Mouse (Mus musculus): ENCODE data around the gene Naa35. TPM values are rescaled to one million over a fixed set of nuclear protein-coding genes. Genes with fewer than 3 reads are reported as not detected.

Naa35 gene
- polyA plus RNA-seq, 1 experiment from 2014 or later: 67.8 TPM

- no peaks in the 10 kb centered on the region for H3K27me3 ChIP-seq (replicated peaks; ENCODE audit: control insufficient read depth, insufficient read depth, low read length)
- WGBS: 92% methylated on average over 15 of the region's 15 CpGs
- no peak overlapping the region for H3K4me2 ChIP-seq (ENCODE audit: low read depth, low read length)
- peaks cover 23% of the 10 kb centered on the region for H3K4me1 ChIP-seq (ENCODE audit: control insufficient read depth, insufficient read depth, low read length)
- no peak overlapping the region for H3K4me3 ChIP-seq (ENCODE audit: low read length)
- 0 out of 2 replicates have a peak, but pooled peaks cover 6% of the 10 kb centered on the region for H3K36me3 ChIP-seq (ENCODE audit: control insufficient read depth, insufficient read depth, low read length)
- H3K9ac ChIP-seq (ENCODE audit: low read depth, low read length): no peak overlapping the region
- H3K9me3 ChIP-seq (ENCODE audit: control insufficient read depth, low read length): no peaks in the 10 kb centered on the region
- no peak for ATAC-seq
- H3K27ac ChIP-seq (ENCODE audit: low read length): no peak overlapping the region
These were observed 70.8 kb downstream of the Naa35 start for GRCm38 (mm10) chr13:59655718-59656315.

- 0 out of 2 replicates have a peak overlapping the region, but pooled peaks have one; percentile 30 for H3K27ac ChIP-seq (ENCODE audit: low read length)
- no peak overlapping the region for H3K9ac ChIP-seq (ENCODE audit: low read depth, low read length)
- H3K4me2 ChIP-seq (ENCODE audit: low read depth, low read length): no peak overlapping the region
- H3K4me1 ChIP-seq (ENCODE audit: control insufficient read depth, insufficient read depth, low read length): peaks cover 23% of the 10 kb centered on the region
- WGBS: 64% methylated on average over 10 of the region's 10 CpGs
- no peak overlapping the region for H3K4me3 ChIP-seq (ENCODE audit: low read length)
- peaks cover 6% of the 10 kb centered on the region; the same call in 1 of the 2 replicates for H3K36me3 ChIP-seq (ENCODE audit: control insufficient read depth, insufficient read depth, low read length)
- ATAC-seq: no peak; the same call in 1 of the 2 replicates
- no peaks in the 10 kb centered on the region for H3K27me3 ChIP-seq (replicated peaks; ENCODE audit: control insufficient read depth, insufficient read depth, low read length)
- no peaks in the 10 kb centered on the region for H3K9me3 ChIP-seq (ENCODE audit: control insufficient read depth, low read length)
These were observed 71.3 kb downstream of the Naa35 start for GRCm38 (mm10) chr13:59656316-59656832.

- H3K9me3 ChIP-seq (ENCODE audit: control insufficient read depth, low read length): no peaks in the 10 kb centered on the region
- peaks cover 12% of the 10 kb centered on the region; the same call in 1 of the 2 replicates for H3K36me3 ChIP-seq (ENCODE audit: control insufficient read depth, insufficient read depth, low read length)
- 71% methylated on average over 4 of the region's 4 CpGs for WGBS
- no peak overlapping the region for H3K9ac ChIP-seq (ENCODE audit: low read depth, low read length)
- ATAC-seq: no peak
- H3K4me1 ChIP-seq (ENCODE audit: control insufficient read depth, insufficient read depth, low read length): peaks cover 27% of the 10 kb centered on the region
- H3K4me3 ChIP-seq (ENCODE audit: low read length): no peak overlapping the region
- H3K27me3 ChIP-seq (replicated peaks; ENCODE audit: control insufficient read depth, insufficient read depth, low read length): no peaks in the 10 kb centered on the region
- 0 out of 2 replicates have a peak overlapping the region, but pooled peaks have one; percentile 30 for H3K27ac ChIP-seq (ENCODE audit: low read length)
- H3K4me2 ChIP-seq (ENCODE audit: low read depth, low read length): no peak overlapping the region
These were observed 71.9 kb downstream of the Naa35 start for GRCm38 (mm10) chr13:59656975-59657388.

GRCm38 (mm10) chr13:59657781-59658180 is 72.7 kb downstream of the Naa35 start:
- no peaks in the 10 kb centered on the region for H3K9me3 ChIP-seq (ENCODE audit: control insufficient read depth, low read length)
- no peak overlapping the region for H3K4me3 ChIP-seq (ENCODE audit: low read length)
- H3K36me3 ChIP-seq (ENCODE audit: control insufficient read depth, insufficient read depth, low read length): peaks cover 12% of the 10 kb centered on the region; the same call in 1 of the 2 replicates
- no peak overlapping the region for H3K4me2 ChIP-seq (ENCODE audit: low read depth, low read length)
- no peaks in the 10 kb centered on the region for H3K27me3 ChIP-seq (replicated peaks; ENCODE audit: control insufficient read depth, insufficient read depth, low read length)
- H3K9ac ChIP-seq (ENCODE audit: low read depth, low read length): no peak overlapping the region
- H3K27ac ChIP-seq (ENCODE audit: low read length): no peak overlapping the region
- no peak for ATAC-seq
- peaks cover 27% of the 10 kb centered on the region for H3K4me1 ChIP-seq (ENCODE audit: control insufficient read depth, insufficient read depth, low read length)
- WGBS: 83% methylated on average over 5 of the region's 5 CpGs

- 97% methylated on average over 3 of the region's 3 CpGs for WGBS
- no peaks in the 10 kb centered on the region for H3K27me3 ChIP-seq (replicated peaks; ENCODE audit: control insufficient read depth, insufficient read depth, low read length)
- no peak overlapping the region for H3K9ac ChIP-seq (ENCODE audit: low read depth, low read length)
- no peak overlapping the region for H3K4me3 ChIP-seq (ENCODE audit: low read length)
- no peak overlapping the region for H3K27ac ChIP-seq (ENCODE audit: low read length)
- ATAC-seq: no peak
- H3K9me3 ChIP-seq (ENCODE audit: control insufficient read depth, low read length): no peaks in the 10 kb centered on the region
- no peak overlapping the region for H3K4me2 ChIP-seq (ENCODE audit: low read depth, low read length)
- peaks cover 16% of the 10 kb centered on the region for H3K4me1 ChIP-seq (ENCODE audit: control insufficient read depth, insufficient read depth, low read length)
- H3K36me3 ChIP-seq (ENCODE audit: control insufficient read depth, insufficient read depth, low read length): peaks cover 15% of the 10 kb centered on the region
These were observed 75.3 kb downstream of the Naa35 start for GRCm38 (mm10) chr13:59660371-59660770.

- Histone ChIP-seq H3K4me2 (ENCODE audit: low read depth, low read length) (no peak overlapping the region), H3K27ac (ENCODE audit: low read length) (no peak overlapping the region), H3K36me3 (ENCODE audit: control insufficient read depth, insufficient read depth, low read length) (peaks cover 15% of the 10 kb centered on the region), H3K9me3 (ENCODE audit: control insufficient read depth, low read length) (no peaks in the 10 kb centered on the region), H3K4me3 (ENCODE audit: low read length) (no peak overlapping the region), H3K4me1 (ENCODE audit: control insufficient read depth, insufficient read depth, low read length) (peaks cover 16% of the 10 kb centered on the region), H3K9ac (ENCODE audit: low read depth, low read length) (no peak overlapping the region), H3K27me3 (replicated peaks; ENCODE audit: control insufficient read depth, insufficient read depth, low read length) (no peaks in the 10 kb centered on the region)
- WGBS: 83% methylated on average over 8 of the region's 8 CpGs
- ATAC-seq: peak; percentile 37; the same call in 1 of the 2 replicates
These were observed 76.3 kb downstream of the Naa35 start for GRCm38 (mm10) chr13:59661387-59661786.

- H3K27me3 ChIP-seq (replicated peaks; ENCODE audit: control insufficient read depth, insufficient read depth, low read length): no peaks in the 10 kb centered on the region
- peaks cover 11% of the 10 kb centered on the region for H3K4me1 ChIP-seq (ENCODE audit: control insufficient read depth, insufficient read depth, low read length)
- H3K36me3 ChIP-seq (ENCODE audit: control insufficient read depth, insufficient read depth, low read length): peaks cover 15% of the 10 kb centered on the region
- no peaks in the 10 kb centered on the region for H3K9me3 ChIP-seq (ENCODE audit: control insufficient read depth, low read length)
- WGBS: 93% methylated on average over 12 of the region's 12 CpGs
- no peak for ATAC-seq
- no peak overlapping the region for H3K4me2 ChIP-seq (ENCODE audit: low read depth, low read length)
- H3K27ac ChIP-seq (ENCODE audit: low read length): no peak overlapping the region
- no peak overlapping the region for H3K9ac ChIP-seq (ENCODE audit: low read depth, low read length)
- no peak overlapping the region for H3K4me3 ChIP-seq (ENCODE audit: low read length)
These were observed 76.9 kb downstream of the Naa35 start for GRCm38 (mm10) chr13:59661966-59662365.

- no peak for ATAC-seq
- Histone ChIP-seq H3K27me3 (replicated peaks; ENCODE audit: control insufficient read depth, insufficient read depth, low read length) (no peaks in the 10 kb centered on the region), H3K27ac (ENCODE audit: low read length) (no peak overlapping the region), H3K4me2 (ENCODE audit: low read depth, low read length) (no peak overlapping the region), H3K4me3 (ENCODE audit: low read length) (no peak overlapping the region), H3K4me1 (ENCODE audit: control insufficient read depth, insufficient read depth, low read length) (peaks cover 16% of the 10 kb centered on the region), H3K9me3 (ENCODE audit: control insufficient read depth, low read length) (no peaks in the 10 kb centered on the region), H3K36me3 (ENCODE audit: control insufficient read depth, insufficient read depth, low read length) (peaks cover 9% of the 10 kb centered on the region), H3K9ac (ENCODE audit: low read depth, low read length) (no peak overlapping the region)
- 86% methylated on average over 19 of the region's 19 CpGs for WGBS
These were observed 79.1 kb downstream of the Naa35 start for GRCm38 (mm10) chr13:59663939-59664712.

- peak overlapping the region; percentile 55 for H3K27ac ChIP-seq (ENCODE audit: low read length)
- H3K4me3 ChIP-seq (ENCODE audit: low read length): no peak overlapping the region
- peaks cover 15% of the 10 kb centered on the region for H3K4me1 ChIP-seq (ENCODE audit: control insufficient read depth, insufficient read depth, low read length)
- no peaks in the 10 kb centered on the region for H3K9me3 ChIP-seq (ENCODE audit: control insufficient read depth, low read length)
- no peak for ATAC-seq
- H3K9ac ChIP-seq (ENCODE audit: low read depth, low read length): no peak overlapping the region
- no peak overlapping the region for H3K4me2 ChIP-seq (ENCODE audit: low read depth, low read length)
- H3K27me3 ChIP-seq (replicated peaks; ENCODE audit: control insufficient read depth, insufficient read depth, low read length): no peaks in the 10 kb centered on the region
- 75% methylated on average over 5 of the region's 5 CpGs for WGBS
- peaks cover 3% of the 10 kb centered on the region; the same call in 1 of the 2 replicates for H3K36me3 ChIP-seq (ENCODE audit: control insufficient read depth, insufficient read depth, low read length)
These were observed 82.7 kb downstream of the Naa35 start for GRCm38 (mm10) chr13:59667763-59668162.
